Mouse (Mus musculus): ENCODE results near the gene Ccsap.

Gene Ccsap

DNA sequence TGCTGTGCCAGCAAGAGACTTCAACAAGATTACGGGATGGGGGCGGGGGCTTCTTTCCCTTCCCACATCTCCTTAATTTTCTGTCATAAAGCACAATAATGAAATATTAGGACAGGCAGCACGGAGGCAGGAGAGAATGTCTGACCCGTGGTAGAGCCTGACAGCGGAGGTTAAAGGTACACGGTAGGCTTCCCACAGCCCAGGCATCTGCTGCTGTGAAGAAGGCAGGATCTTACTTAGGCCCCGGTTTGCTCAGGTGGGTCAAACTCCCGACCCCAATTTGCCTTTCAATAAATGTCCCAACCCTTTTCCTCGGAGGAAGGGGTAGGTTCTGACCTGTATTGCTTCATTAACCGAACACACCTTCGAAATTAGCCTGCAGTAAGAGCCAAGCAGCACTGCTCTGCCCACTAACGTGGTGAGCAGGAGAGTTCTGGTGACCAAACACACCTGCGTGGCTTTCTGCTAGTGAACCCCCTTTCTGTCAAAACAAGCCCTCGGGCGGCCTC lies 54.7 kb downstream of the Ccsap start:
- no peak for DNase-seq (ENCODE audit: low spot score)

- no peak for DNase-seq (ENCODE audit: low spot score)
Measured at GRCm38 (mm10) chr8:123804586-123804985, 55.4 kb downstream of the Ccsap start.

DNA sequence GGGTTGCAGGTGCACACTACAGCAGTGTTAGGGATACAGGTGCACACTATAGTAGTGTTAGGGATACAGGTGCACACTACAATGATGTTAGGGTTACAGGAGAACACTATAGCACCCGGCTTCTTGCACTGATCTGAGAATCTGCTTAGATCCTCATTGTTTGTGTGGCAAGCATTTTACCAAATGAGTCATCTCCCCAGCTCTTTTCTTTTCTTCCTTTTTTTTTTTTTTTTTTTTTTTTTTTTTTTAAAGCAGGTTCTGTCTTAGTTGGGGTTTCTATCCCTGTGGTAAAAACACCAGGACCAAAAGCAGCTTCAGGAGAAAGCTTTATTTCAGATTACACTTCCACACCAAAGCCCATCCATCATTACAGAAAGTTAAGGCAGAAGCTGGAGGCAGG lies 56.4 kb downstream of the Ccsap start:
- no peak for DNase-seq (ENCODE audit: low spot score)

- no peak for DNase-seq (ENCODE audit: low spot score)
Measured at GRCm38 (mm10) chr8:123801538-123801937, 58.5 kb downstream of the Ccsap start.

- DNase-seq (ENCODE audit: low spot score) = no peak
Measured at GRCm38 (mm10) chr8:123800867-123801266, 59.1 kb downstream of the Ccsap start.

DNA sequence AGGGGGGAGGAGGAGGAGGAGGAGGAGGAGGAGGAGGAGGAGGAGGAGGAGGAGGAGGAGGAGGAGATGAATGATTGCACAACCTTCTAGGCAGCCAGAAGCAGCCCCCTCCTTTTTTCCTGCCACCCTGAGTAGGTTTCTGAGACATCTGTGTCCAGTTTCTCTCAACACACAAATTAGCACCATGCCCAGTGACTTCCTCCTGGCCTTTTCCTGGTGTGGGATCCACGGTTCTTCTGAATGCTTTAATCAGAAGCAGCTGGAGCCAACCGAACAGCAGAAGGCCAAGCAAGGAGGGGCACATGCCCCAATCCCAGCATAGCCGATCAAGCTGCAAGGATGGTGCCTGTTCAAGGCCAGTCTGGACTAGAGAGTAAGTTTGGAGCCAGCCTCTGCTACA lies 60.1 kb downstream of the Ccsap start:
- no peak for DNase-seq (ENCODE audit: low spot score)

DNA sequence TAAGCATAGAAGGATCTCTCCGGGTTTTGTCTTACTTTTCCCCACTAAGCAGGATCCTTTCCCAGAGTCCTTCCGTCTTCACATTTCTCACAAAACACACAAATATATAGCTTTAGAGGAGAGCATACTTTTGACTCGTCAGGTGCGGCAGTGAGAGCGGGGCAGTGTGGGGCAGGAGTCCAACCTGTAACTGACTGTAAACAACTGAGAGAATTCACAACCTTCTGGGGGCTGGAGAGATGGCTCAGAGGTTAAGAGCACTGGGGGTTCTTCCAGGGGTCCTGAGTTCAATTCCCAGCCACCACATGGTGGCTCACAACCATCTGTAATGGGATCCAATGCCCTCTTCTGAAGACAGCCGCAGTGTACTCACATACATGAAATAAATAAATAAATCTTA lies 60.6 kb downstream of the Ccsap start:
- DNase-seq (ENCODE audit: low spot score) = no peak

GRCm38 (mm10) chr8:123797928-123798327 lies 62.1 kb downstream of the Ccsap start:
- DNase-seq (ENCODE audit: low spot score) = no peak

DNA sequence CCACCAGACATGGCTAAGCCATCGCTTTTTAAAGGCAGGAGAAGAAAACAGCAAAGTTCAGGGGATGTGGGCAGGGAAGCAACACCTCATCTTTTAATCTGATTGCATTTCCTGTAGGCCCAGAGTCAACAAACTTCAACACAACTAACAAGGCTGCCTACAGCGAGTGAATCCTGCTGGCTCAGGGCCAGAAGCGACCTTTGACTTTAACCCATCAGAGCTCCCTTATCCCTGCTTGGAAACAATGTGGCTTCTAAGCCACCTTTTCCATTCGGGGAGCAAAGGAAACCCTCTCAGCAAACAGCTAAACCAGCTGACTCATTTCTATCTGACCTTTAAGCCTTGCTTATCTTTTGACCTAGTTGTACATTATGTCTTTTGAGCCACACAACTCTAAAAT lies 63.3 kb downstream of the Ccsap start:
- no peak for DNase-seq (ENCODE audit: low spot score)

DNA sequence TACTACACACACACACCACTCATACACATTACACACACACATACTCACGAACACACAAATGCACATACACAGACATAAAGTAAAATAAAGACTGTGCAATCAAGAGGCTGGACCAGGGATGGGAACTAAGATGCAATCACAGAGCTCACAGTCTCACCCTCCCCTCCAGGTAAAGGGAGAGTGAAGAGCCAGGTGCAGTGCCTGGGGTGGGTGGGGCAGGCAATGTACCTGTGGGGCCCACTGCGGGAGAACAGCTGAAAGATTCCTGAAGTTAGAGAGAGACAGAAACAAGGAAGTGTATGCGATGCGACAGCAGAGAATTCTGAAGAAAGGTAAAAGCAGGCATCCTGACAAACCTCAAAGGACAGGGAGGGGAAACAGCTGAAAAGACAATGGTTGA lies 65.2 kb downstream of the Ccsap start:
- DNase-seq (ENCODE audit: low spot score) = no peak

DNA sequence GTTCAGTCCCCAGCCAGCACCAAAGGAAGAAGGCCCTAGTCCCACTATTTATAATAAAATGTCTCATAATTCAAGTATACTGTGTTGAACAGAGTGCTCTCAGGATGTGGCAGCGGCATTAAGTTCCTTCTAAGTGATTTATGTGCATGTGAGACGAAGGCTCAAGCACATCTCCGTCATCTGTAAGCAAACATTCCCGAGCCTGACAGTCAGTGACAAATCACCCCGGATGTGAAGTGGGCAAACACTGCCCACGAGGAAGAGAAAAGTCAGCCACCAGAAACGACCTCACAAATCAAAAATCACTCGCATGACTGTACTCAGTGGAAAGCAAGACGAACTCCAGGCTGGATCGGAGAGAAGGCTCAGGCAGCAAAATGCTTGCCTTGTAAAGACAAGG lies 66.1 kb downstream of the Ccsap start:
- DNase-seq (ENCODE audit: low spot score) = no peak

- no peak for DNase-seq (ENCODE audit: low spot score)
Measured at GRCm38 (mm10) chr8:123791845-123792225, 68.2 kb downstream of the Ccsap start.

DNA sequence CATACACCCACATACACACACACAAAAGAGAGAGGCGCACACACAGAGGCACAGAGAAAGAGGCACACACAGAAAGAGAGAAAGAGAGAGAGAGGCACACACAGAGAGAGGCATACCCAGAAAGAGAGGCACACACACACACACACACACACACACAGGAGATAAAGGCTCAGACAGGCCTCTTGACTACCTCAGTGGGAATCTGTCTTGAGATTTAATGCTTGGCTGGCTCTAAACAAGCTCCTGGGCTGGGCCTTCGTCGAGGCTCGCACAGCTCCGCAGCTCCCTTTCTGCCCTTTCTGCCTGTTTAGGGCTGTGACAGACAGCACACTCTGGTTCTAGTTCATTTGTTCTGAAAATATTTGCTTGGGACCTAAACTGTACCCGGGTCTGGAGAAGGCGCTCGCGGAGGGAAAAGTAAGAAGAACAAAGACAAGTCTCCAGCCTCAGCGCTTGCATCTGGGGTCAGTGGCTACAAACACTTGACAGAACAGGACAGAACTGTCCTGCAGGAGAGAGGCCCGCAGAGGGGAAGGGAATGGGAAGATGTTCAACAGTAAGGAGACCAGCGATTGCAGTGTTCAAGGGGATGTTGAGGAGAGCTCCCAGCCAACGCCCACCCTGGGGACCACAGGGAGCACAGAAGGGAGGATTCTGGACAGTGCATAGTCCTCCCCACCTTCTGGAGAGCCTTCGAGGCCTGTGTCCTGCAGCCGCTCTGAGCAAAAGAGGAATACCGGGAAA lies 68.7 kb downstream of the Ccsap start:
- no peak for DNase-seq (ENCODE audit: low spot score)

Data from layer of hippocampus, adult 9-10 months (tissue).